Mouse (Mus musculus) forebrain, embryonic 16.5 days (tissue): ENCODE results near the gene Rabggta. TPM values are rescaled to one million over a fixed set of nuclear protein-coding genes. Genes with fewer than 3 reads are reported as not detected.

Source experiments
- ATAC-seq: fragments of 200-750 bp; cut with Nextera tagmentation; 2 replicates; pipeline ENCODE4 v1.8.0; 2017; ENCODE audit warnings: mild to moderate bottlenecking, moderate library complexity
- H3K27ac ChIP-seq: fragments of 300-500 bp; sonication (generic); 2 replicates; pipeline ENCODE4 v1.5.1; 2014; ENCODE audit warnings: low read length, control low read depth
- H3K27me3 ChIP-seq: fragments of 300-500 bp; sonication (generic); replicated peaks from 2 replicates; pipeline ENCODE4 v1.6.1; 2014; ENCODE audit warnings: low read length; ENCODE audit not compliant: control insufficient read depth, insufficient read depth
- H3K36me3 ChIP-seq: fragments of 300-500 bp; sonication (generic); 2 replicates; pipeline ENCODE4 v1.6.1; 2014; ENCODE audit not compliant: control insufficient read depth, insufficient read depth
- H3K4me1 ChIP-seq: fragments of 300-500 bp; sonication (generic); replicated peaks from 2 replicates; pipeline ENCODE4 v1.6.1; 2014; ENCODE audit warnings: low read length; ENCODE audit not compliant: control insufficient read depth, insufficient read depth
- H3K4me2 ChIP-seq: fragments of 300-500 bp; sonication (generic); 2 replicates; pipeline ENCODE4 v1.6.1; 2014; ENCODE audit warnings: mild to moderate bottlenecking, low read length, control low read depth
- H3K4me3 ChIP-seq: fragments of 300-500 bp; sonication (generic); replicated peaks from 2 replicates; pipeline ENCODE4 v1.5.1; 2014; ENCODE audit warnings: mild to moderate bottlenecking, low read length, control low read depth
- H3K9ac ChIP-seq: fragments of 300-500 bp; sonication (generic); replicated peaks from 2 replicates; pipeline ENCODE4 v1.6.1; 2014; ENCODE audit warnings: low read depth, low read length, control low read depth
- H3K9me3 ChIP-seq: fragments of 300-500 bp; sonication (generic); 2 replicates; pipeline ENCODE4 v1.6.1; 2016; ENCODE audit warnings: low read length; ENCODE audit not compliant: control insufficient read depth
- WGBS: fragments of 180-500 bp; shearing (Covaris S2); extraction: QIAGEN DNeasy Blood & Tissue Kit; methylation state at CpG from one replicate; pipeline ENCODE4 v1.1.7; 2014; 5-methylcytosine and 5-hydroxymethylcytosine counted together
- polyA plus RNA-seq: library from polyadenylated mRNA; unstranded; fragments of >200 nt; fragmentation: Nextera tagmentation; extraction: Ambion mirVana; gene quantifications from 2 replicates; pipeline ENCODE4 v1.2.1, GENCODE M21; 2015

Rabggta gene
- 52.6 and 53.3 TPM in 2 replicates for polyA plus RNA-seq

DNA sequence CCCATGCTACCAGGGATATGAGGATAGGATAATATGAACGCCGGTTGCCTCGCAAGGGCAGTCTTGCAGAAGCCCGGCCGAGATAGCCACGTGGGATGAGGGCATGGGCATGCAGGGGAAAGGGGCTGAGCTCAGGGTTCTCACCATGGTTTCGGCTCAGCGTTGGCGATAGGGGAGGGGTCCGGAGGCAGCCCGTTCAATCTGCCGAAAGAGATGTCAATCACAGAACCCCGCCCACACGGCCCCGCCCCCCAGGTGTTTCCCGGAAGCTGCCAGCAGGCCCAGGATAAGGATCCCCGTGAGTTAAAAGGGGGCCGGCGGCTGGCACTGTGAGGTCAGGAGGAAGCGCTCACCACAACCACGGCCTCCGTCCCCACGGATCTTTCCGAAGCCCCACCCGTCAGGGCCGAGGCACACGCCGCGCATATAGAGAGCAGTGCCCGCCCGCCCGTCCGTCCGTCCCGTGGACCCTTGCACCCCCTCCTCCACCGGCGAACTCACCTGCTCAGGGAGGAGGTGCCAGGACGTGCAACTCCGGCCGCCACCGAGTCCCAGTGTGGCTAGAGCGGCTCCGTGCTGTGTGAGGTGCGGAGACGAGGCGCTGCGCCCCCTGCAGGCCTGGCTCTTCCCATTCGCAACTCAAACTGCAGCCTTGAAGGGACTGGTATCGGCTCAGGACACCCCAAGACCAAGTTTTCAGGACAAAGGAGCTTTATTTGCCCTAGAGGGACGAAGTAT lies at the start of gene Rabggta:
Gene Rabggta (minus strand): TSS at position 564 of the 738 bp plus-strand sequence.
- Histone ChIP-seq H3K9me3 (no peaks in the 10 kb centered on the region), H3K9ac (peak within 1 kb of the TSS; percentile 80), H3K4me2 (peak within 1 kb of the TSS; percentile 78), H3K36me3 (peaks cover 2% of the 10 kb centered on the region; the same call in 1 of the 2 replicates), H3K4me3 (peak within 1 kb of the TSS; percentile 68), H3K4me1 (peaks cover 11% of the 10 kb centered on the region), H3K27me3 (no peaks in the 10 kb centered on the region), H3K27ac (peak within 1 kb of the TSS; percentile 74)
- under 1% methylated on average over 50 of the region's 50 CpGs for WGBS
- peak; percentile 96 for ATAC-seq

- Histone ChIP-seq H3K27ac (no peak overlapping the region), H3K9me3 (no peaks in the 10 kb centered on the region), H3K4me3 (no peak overlapping the region), H3K9ac (no peak overlapping the region), H3K4me1 (peaks cover 6% of the 10 kb centered on the region; the same call in 1 of the 2 replicates), H3K4me2 (no peak overlapping the region), H3K36me3 (no peaks in the 10 kb centered on the region), H3K27me3 (peaks cover 27% of the 10 kb centered on the region)
- WGBS: 79% methylated on average over 16 of the region's 16 CpGs
- ATAC-seq: no peak
Observed at GRCm38 (mm10) chr14:55769087-55769703, 47.1 kb upstream of the Rabggta start.

GRCm38 (mm10) chr14:55768555-55768954 lies 46.5 kb upstream of the Rabggta start:
- H3K9me3 ChIP-seq: no peaks in the 10 kb centered on the region
- peaks cover 29% of the 10 kb centered on the region for H3K27me3 ChIP-seq
- no peak overlapping the region for H3K4me3 ChIP-seq
- WGBS: 87% methylated on average over 6 of the region's 6 CpGs
- H3K36me3 ChIP-seq: no peaks in the 10 kb centered on the region
- H3K4me2 ChIP-seq: no peak overlapping the region
- H3K27ac ChIP-seq: no peak overlapping the region
- H3K4me1 ChIP-seq: peaks cover 6% of the 10 kb centered on the region; the same call in 1 of the 2 replicates
- ATAC-seq: no peak
- H3K9ac ChIP-seq: no peak overlapping the region

GRCm38 (mm10) chr14:55767519-55768414 lies 45.7 kb upstream of the Rabggta start:
- peak overlapping the region; percentile 55 for H3K4me3 ChIP-seq
- H3K4me1 ChIP-seq: peaks cover 6% of the 10 kb centered on the region; the same call in 1 of the 2 replicates
- H3K27me3 ChIP-seq: peaks cover 31% of the 10 kb centered on the region
- no peaks in the 10 kb centered on the region for H3K9me3 ChIP-seq
- H3K27ac ChIP-seq: no peak overlapping the region
- H3K36me3 ChIP-seq: no peaks in the 10 kb centered on the region
- peak; percentile 48 for ATAC-seq
- peak overlapping the region; percentile 79 for H3K4me2 ChIP-seq
- 10% methylated on average over 52 of the region's 52 CpGs for WGBS
- H3K9ac ChIP-seq: peak overlapping the region; percentile 67

GRCm38 (mm10) chr14:55765696-55766095 lies 43.6 kb upstream of the Rabggta start, which contains the start of gene Ltb4r1:
Ltb4r1 (plus strand) TSS chr14:55765962.
- no peaks in the 10 kb centered on the region for H3K9me3 ChIP-seq
- no peak for ATAC-seq
- no peak within 1 kb of the TSS for H3K4me3 ChIP-seq
- no peaks in the 10 kb centered on the region for H3K36me3 ChIP-seq
- 76% methylated on average over 4 of the region's 4 CpGs for WGBS
- peaks cover 43% of the 10 kb centered on the region for H3K27me3 ChIP-seq
- no peak within 1 kb of the TSS for H3K9ac ChIP-seq
- no peak within 1 kb of the TSS for H3K4me2 ChIP-seq
- peaks cover 16% of the 10 kb centered on the region for H3K4me1 ChIP-seq
- no peak within 1 kb of the TSS for H3K27ac ChIP-seq

DNA sequence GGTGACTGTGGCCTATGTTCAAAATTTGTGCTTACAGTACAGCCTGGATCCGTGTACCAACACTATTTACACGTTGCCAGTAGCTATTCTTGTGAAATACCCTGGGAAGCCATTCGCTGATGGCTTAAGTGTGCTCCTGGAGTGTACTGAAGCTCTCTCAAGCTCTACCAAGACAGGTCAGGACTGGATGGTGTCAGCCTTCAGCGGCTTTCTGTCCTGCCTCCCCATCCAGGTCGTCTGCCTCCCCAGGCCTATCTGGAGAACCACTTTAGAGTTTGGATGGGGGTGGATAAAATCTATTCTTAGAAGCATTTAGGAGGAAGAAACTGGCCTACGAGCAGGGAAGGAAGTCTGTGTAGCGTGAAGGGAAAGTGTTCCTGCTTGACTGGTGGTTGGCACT lies 41.1 kb upstream of the Rabggta start:
- Histone ChIP-seq H3K4me1 (peaks cover 16% of the 10 kb centered on the region), H3K36me3 (no peaks in the 10 kb centered on the region), H3K27me3 (peaks cover 34% of the 10 kb centered on the region), H3K9ac (no peak overlapping the region), H3K27ac (no peak overlapping the region), H3K4me2 (no peak overlapping the region), H3K4me3 (no peak overlapping the region), H3K9me3 (no peaks in the 10 kb centered on the region)
- 69% methylated on average over 7 of the region's 7 CpGs for WGBS
- ATAC-seq: no peak

DNA sequence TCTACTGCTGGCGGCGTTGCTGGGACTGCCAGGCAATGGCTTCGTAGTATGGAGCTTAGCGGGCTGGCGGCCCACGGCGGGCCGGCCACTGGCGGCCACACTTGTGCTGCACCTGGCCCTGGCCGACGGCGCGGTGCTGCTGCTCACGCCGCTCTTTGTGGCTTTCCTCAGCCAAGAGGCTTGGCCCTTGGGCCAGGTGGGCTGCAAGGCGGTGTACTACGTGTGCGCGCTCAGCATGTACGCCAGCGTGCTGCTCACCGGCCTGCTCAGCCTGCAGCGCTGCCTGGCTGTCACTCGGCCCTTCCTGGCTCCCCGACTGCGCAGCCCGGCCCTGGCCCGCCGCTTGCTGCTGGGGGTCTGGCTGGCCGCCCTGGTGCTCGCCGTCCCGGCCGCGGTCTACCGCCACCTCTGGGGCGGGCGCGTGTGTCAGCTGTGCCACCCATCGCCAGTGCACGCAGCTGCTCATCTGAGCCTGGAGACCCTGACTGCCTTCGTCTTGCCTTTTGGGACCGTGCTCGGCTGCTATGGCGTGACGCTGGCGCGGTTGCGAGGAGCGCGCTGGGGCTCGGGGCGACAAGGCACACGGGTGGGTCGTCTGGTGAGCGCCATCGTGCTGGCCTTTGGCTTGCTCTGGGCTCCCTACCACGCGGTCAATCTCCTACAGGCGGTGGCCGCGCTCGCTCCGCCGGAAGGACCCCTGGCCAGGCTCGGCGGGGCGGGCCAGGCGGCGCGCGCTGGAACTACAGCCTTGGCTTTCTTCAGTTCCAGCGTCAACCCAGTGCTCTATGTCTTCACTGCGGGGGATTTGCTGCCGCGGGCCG lies 40.1 kb upstream of the Rabggta start:
- peak overlapping the region; percentile 42 for H3K27ac ChIP-seq
- WGBS: under 1% methylated on average over 77 of the region's 77 CpGs
- peaks cover 32% of the 10 kb centered on the region for H3K27me3 ChIP-seq

DNA sequence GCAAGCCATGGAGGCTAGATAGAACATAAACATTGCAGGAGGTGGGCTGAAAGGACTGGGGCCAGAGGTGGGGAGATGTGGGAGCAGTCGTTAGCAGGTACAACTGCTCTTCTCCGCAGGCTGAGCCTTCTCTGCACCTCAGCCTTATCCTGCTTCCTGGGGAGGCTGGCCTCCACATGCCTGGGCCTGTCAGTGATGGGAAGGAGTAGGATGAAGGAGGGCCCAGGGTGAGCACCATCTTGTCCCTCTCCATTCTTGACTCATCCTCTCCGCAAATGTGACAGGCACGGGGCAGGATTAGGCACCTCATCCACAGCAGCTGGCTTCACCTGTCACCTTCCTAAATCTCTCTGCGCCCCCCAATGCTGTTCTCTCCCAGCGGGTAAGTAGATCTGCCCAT lies 39.1 kb upstream of the Rabggta start, which contains the start of gene Ltb4r2:
Gene Ltb4r2 (plus strand): TSS at position 266 of the 400 bp plus-strand sequence.
- Histone ChIP-seq H3K27me3 (peaks cover 25% of the 10 kb centered on the region), H3K9me3 (no peaks in the 10 kb centered on the region), H3K9ac (peak within 1 kb of the TSS; percentile 85), H3K27ac (peak within 1 kb of the TSS; percentile 42), H3K4me2 (peak within 1 kb of the TSS; percentile 94), H3K36me3 (no peaks in the 10 kb centered on the region), H3K4me3 (peak within 1 kb of the TSS; percentile 64), H3K4me1 (peaks cover 9% of the 10 kb centered on the region)
- 72% methylated on average over 6 of the region's 6 CpGs for WGBS
- ATAC-seq: no peak

More for the DNA sequence above, 40.1 kb upstream of the Rabggta start:
- Histone ChIP-seq H3K4me3 (peak overlapping the region; percentile 64), H3K4me2 (peak overlapping the region; percentile 94), H3K9ac (peak overlapping the region; percentile 85), H3K9me3 (no peaks in the 10 kb centered on the region), H3K36me3 (no peaks in the 10 kb centered on the region), H3K4me1 (peaks cover 9% of the 10 kb centered on the region)
- peak; percentile 69 for ATAC-seq
